Mouse (Mus musculus): ENCODE measurements around the gene Npsr1. TPM values are rescaled to one million over a fixed set of nuclear protein-coding genes. Genes with fewer than 3 reads are reported as not detected.

Gene Npsr1
- total RNA-seq (2022) = not detected

DNA sequence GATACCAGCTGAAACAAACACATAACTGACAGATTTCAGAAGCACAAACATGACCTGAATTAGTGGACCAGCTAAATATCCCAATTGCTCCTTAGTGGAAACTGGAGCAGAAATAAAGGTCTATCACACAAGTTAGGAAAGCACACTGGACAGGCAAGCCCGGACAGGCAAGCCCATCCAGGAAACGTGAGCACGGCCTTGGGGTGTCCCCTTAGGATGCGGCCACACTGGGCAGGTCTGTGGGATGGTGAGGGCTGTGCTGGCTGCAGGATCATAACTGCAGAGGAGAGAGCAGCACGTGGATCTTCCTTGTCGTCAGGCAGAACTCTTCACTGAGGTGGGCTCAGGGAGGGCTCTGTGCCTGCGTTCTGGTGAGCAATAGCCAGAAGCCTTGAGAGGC lies at the start of gene Npsr1:
Gene Npsr1, plus strand, starts transcription at position 301 of the 400 bp plus-strand sequence.
- no peak for DNase-seq (ENCODE audit: low spot score)

DNA sequence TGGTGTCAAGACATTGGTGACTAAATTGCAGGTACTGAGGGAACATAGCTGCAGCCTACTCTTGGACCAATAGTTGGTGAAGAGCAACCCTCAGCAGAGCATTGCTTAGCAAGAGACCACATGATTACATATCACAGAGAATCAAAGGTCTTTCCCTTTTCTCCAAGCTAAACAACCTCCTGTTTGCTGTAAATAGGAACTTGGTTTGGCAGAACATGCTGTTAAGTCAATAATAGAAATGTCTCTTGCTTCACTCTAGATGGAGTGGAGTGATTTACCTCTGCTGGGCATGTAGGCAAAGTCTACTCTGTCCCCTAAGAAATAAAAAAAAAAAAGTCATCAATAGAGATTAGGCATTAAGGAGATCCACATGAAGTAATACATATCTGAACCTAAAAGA lies 46.3 kb upstream of the Npsr1 start:
- no peak for DNase-seq (ENCODE audit: low spot score)

DNA sequence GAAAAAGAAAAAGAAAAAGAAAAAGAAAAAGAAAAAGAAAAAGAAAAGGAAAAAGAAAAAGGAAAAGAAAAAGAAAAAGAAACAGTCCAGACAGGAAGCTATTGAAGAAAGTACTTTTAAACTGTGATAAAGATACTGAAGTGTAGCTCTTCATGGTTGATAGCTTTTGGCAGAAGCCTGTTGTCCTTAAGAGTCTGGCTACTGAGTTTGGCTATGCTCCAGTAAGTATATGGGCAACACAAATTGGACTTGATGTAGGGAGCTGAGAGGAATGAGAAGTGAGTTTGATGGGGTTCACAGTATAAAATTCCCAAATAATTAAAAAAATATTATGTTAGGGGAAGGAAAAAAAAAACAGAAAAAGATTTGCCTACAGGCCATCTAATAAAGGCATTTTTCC lies 34.5 kb upstream of the Npsr1 start:
- no peak for DNase-seq (ENCODE audit: low spot score)

DNA sequence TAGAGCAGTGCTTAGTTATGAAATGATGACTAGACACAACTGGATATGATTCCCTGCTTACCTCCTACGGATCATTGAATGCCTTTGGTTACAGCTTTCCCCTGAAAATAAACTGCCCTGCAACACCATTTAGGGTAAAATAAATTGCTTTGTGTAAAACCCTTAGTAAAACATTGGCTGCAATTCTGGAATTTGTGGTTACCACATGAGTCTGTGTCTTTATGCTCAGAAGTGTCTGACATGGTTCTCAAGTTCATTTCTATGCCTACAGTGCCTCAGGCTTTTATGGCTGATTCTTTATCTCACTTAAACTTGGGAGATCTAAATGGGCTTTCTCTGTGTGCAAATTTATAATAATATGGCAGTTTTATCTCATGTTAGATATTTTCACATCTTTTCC lies 26.1 kb upstream of the Npsr1 start:
- no peak for DNase-seq (ENCODE audit: low spot score)

DNA sequence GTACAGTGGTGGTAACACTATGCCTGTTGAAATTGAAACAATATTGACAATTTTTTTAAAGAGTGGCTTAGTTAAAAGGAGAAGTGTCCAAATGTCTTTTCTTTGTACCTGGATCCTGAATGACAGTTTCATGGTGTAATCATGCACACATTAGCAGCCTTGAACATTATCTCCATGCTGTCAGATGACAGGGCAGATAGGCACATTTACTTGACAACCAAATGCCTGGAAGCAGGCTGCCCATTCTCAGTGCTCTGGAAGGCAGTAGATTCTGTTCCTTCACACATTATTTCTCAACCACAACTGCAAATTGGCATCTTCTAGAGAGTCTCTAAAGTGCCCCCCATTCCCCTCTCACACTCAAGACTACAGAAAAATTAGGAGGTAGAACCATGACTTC lies 20.2 kb upstream of the Npsr1 start:
- no peak for DNase-seq (ENCODE audit: low spot score)

DNA sequence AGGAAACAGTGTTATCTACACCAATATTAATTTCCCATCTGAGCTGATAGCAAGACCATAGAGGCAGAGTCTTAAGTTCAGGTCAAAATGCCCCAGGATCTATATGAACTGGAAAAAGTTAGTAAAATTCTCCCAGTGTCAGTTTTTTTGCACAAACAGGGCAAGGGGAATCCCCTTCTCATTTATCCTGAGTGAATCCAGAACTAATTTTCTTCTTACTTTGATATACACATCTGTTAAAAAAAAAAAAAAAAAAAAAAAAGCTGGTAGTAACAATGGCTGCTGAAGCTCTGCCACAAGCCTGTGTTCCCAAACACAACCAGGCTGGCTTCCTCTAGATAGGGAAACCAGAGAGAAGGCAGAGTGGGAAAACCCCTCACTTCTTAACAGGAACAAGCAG lies 5.9 kb upstream of the Npsr1 start:
- DNase-seq (ENCODE audit: low spot score) = no peak

DNA sequence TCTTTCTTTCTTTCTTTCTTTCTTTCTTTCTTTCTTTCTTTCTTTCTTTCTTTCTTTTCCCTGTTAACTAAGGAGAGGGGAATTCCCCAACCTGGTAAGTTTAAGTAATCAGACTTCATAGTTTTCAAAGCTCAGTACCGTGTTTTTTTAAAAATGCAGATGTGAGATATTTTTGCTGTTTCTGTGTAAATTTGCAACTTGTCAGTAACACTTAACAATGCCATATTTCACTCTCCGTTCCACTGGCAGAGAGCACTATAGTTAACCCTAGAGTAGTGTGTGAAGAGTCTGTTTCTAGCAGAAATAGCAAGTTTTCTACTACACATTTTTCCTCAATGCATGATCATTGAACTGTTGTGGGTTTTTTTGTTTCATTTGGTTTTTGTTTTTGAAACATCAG lies 730 bp downstream of the Npsr1 start:
- DNase-seq (ENCODE audit: low spot score) = no peak

DNA sequence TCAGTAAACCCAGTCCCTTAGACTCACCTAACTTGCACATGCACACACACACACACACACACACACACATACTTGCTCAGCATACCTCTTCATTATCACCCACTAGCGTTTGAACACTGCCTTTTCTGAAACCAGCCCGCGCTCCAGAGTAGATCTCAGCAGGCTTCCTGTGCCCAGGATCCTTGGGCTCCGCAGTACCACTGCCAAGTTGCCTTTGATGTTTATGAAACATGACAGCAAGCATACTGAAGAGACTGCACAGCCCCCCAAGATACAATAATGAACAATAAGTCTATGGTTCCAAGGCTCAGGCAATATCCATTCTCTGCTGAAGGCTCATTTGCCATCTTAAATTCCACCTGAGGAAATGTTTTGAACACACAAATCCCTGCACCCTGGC lies 1.8 kb downstream of the Npsr1 start:
- DNase-seq (ENCODE audit: low spot score) = no peak

DNA sequence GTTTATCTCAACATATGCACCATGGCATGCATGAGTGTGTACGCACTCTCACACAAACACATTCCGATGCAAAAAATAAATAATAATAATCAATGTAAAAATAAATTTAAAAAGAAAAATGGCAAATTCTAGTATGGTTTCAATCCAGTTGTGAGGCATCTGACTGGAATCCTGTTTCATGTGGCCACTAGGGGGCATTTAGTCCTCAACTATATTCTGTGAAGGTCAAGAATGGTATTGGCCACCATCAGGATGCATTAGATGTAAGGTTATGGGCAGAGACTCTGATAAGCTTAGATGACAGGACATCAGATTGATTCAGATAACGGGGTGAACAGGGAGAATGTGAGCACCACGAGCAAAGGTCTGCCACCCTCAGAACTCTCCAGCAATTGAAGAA lies 21.6 kb downstream of the Npsr1 start:
- peak; percentile 7 for DNase-seq (ENCODE audit: low spot score)

DNA sequence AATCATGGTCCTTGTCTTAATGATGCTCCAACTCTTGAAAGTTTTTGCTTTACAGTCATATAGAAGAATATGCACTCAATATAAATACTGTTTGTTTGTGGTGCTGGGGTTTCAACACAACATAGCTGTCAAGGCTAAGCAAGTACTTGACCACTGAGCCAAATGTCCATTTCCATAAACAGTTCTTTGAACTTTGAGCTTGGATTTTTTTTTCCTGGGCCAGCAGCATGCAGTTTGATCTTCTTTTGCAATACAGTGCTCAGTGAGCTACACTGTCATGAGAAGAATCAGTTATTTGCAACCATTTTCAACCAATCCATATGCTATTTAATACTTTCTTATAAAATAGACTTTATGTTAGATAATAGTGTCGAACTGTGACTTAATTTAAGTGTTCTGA lies 35.3 kb downstream of the Npsr1 start:
- no peak for DNase-seq (ENCODE audit: low spot score)

DNA sequence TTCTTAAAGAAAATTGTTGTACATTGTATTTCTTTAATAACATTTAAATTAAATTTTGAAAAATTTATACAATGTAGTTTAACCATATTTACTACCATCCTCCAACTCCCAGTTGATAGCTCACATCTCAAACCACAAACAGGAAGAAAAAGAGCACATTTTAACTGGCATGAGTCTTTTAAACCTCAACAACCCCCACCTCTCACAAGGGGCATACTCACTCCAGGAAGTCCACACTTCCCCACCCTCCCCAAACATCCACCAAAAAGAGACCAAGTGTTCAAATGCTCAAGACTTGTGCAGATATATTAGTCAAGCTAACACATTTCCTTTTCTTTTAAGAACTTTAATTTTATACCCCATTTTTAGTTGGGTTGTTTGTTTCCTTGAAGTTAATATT lies 38.6 kb downstream of the Npsr1 start:
- no peak for DNase-seq (ENCODE audit: low spot score)

DNA sequence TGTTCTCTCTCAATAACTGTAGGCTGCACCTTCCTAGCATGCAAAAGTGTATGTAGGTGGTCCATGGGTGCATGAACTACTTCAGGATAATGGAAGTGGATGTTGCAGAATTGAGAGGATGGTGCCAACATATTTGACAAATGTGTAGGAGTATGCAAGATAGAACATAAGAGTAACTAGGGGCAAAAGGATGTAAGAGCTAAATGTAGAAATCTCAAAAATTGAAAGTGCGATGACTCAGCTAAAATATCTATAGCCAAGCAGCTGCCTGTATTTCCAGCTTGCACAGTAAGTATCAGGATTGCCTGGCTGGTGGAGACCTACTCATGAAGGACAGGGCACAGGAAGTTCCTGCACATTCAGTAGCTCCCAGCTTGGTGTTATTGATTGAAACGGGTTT lies 46.5 kb downstream of the Npsr1 start:
- no peak for DNase-seq (ENCODE audit: low spot score)

DNA sequence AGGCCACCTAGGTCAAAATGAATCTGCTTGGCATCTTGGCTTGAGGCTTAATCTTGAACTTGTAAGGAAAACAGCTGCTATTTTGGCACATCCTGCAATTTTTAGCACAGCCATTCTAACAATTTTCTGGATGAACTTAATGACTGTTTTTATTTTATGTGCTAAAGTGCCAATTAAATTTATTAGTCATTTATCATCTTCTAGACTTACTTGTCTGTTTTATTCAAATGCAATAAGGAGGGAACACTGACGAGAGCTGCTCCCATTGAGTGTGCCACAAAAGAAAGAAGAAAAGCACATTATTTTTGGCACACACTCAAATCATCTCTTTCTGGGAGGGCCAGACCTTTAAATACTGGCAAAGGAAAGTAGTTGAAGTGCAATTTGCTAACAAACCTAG lies 59.4 kb downstream of the Npsr1 start:
- DNase-seq (ENCODE audit: low spot score) = no peak

DNA sequence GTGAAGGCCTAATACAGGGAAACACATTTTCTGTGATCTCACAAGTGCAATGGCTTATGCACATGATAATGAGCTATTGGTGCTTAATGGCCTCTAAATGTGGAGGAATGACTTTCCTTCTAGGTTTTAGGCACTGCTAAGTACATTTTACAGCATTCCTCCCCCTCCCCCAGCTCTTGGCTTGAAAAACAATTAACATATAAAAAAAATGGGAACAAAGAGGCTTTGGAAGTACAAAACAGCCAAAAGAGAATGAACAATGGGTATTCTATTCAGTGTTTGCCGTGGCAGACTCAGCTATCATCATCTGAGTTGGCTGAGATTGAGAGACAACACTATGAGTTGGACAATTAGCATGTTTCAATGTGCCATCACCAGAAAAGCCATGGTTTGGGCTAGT lies 62.6 kb downstream of the Npsr1 start:
- DNase-seq (ENCODE audit: low spot score) = no peak

DNA sequence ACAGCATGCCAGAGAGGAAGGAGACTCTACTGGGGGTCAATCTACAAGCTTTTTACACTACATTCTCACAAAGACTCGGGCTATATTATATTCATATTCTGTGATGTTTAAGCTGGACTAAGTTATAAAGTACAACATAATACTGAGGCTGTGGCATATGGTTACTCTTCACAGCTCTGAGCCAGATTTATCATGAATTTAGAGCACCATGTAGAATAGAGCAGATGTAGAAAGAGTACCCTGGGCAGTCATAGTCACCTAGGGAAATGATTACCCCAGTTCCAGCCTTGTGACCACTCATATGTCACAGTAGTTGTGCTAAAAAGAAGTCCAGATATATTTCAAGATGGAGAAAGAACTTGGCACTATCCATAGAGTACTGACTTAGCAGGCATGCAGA lies 70.7 kb downstream of the Npsr1 start:
- no peak for DNase-seq (ENCODE audit: low spot score)

DNA sequence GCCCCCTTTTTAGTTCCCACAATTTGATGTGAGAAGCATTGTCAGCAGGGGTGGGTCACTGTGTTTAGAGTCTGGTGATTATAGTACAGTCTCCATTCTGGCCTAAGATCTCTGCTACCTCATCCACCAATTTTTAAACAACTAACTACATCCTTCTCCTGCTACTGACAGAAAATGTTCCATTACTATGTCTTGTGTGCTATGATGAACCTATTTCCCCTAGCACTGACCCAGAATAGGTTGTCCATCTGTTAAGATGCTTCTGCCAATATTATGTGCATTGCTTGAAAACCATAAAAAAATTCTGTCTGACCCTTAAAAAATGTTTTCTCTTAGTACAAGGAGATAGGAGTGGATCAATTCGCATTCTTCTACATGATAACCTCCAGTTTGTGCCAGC lies 72.9 kb downstream of the Npsr1 start:
- DNase-seq (ENCODE audit: low spot score) = no peak

DNA sequence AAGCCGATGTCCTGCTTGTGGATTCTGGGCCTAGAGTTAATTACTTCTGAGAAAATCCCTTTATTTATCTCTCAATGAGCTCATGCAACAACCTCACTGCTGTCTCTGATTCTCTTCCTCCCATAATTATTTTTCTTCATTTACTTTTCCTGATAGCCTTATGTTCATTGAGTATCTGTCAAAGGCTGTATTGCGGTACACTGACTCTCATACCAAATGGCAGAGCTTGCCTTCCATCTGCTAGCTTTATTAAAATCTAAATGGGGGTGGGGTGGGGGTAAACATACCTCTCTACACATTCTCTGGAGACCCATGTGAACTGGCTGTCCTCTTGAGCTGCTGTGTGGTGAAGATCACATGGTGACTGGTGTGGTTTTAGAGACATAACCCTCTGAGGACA lies 80.9 kb downstream of the Npsr1 start:
- no peak for DNase-seq (ENCODE audit: low spot score)

DNA sequence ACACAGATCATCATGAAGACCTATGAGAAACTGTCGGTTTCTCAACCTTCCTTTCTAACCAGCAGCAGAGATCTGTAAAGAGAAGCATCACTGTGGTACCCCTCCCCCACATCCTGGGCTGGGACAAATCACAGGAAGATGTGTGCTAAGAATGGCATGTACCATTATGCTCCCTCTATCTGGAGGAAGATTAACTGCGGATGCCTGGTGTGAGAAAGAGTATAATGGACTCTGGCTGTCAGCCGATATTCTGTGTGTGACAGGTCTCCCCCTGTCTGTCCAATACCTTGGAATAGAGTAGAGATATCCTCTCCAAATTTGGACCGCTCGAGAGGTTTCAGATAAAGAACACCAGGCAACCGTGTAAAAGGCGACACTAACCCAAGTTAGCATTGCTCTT lies 83.1 kb downstream of the Npsr1 start:
- no peak for DNase-seq (ENCODE audit: low spot score)

DNA sequence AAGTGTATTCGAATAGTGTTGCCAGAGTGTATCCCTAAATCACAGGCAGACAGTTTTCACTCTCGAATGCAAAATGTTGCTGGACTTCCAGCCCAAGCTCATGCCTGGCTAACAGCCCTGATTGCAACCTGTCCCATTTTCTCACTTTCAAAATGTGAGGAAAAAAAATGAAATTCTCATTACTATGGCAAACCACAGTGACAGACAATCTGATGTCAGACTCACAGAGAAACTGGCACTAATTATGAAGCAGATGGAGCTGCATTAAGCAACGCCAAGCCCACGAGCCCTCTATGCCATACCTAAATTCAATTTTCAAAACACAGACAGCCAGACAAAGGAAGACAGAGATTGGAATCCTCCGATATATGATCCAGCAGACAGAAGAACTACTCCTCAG lies 88.5 kb downstream of the Npsr1 start:
- DNase-seq (ENCODE audit: low spot score) = no peak

DNA sequence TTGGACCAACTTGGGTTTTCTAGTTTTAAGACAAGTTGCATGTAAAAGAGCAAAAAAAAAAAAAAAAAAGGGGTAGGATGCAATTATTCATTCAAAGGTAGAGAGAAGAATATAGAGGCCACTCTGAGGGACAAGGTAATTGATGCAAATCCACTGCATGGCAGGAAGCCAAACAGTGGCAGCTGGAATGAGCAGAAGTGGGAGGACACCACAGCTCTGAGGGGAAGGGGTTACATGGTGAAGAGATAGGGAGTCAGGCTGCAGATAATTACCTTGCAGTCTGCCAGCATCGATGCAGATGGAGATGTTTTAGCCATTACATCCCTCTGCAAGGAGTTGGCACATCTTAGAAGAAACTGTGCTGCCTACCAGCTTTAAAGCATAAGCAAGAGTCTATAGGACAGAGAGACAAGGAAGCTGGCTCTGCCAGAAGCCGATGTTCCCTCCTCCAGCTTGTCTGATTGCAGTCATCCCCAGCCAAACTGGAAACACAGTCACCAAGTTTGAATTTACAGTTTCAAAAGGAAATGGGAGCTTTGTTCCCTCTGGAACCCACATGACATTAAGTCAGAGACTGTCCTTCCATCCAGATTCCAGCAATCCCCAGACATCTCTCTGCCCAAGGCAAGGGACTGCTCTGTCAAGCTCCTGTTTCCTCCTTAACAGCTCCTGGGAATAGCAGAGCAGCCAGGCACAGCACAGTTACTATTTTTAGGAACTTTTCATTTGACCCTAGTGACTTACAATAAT lies 91.9 kb downstream of the Npsr1 start:
- no peak for DNase-seq (ENCODE audit: low spot score)

DNA sequence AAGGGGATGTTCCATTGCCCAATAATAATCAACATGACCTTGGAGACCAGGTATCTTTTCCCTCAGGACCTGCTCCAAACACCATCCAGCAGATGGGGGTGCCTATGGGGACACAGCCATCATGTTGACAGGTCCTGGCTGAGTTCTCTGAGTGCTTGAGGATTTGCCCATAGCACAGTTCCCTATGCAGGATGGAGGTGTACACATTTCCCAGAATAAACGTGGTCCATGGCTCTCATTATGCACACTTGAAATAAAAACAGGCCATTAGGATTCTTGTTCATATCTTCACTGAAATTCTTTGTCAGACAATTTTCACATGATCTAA lies 92.4 kb downstream of the Npsr1 start:
- peak; percentile 0 for DNase-seq (ENCODE audit: low spot score)

DNA sequence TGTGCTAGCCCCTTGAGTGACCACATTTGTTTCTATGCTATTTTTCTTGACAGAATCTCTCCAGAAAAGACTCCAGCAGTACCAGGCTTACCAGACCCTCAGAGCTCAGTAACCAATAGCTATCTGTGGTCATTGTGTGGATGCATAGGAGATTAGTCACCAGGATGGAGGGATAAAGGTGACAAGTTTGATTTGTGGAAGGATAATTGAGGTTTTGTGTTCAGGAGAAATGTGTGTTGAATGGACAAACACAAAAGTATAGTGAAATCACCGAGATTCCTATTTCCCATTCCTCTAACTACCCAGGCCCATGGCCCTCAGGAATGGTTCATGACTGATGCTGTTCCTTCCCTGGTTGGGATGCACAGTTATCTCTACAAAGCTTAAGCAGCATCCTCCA lies 100.5 kb downstream of the Npsr1 start:
- DNase-seq (ENCODE audit: low spot score) = no peak

DNA sequence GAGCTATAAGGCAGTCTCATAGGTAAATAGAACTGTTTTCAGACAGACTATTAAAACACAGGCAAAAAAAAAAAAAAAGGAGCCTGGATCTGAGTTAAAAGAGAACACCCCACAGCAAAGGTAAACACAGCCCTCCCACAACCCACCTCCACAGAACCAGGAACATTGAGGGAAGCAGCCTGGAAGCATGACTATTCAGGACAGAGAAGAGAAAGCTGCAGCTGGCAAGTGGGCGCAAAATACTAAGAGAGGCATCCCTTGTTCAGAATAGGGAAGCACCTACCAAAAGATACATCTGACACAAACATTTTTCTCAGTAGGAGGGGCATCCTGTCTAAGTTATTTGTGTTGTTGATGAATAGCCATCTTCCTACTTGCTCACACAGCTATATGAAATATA lies 113.8 kb downstream of the Npsr1 start:
- DNase-seq (ENCODE audit: low spot score) = no peak

DNA sequence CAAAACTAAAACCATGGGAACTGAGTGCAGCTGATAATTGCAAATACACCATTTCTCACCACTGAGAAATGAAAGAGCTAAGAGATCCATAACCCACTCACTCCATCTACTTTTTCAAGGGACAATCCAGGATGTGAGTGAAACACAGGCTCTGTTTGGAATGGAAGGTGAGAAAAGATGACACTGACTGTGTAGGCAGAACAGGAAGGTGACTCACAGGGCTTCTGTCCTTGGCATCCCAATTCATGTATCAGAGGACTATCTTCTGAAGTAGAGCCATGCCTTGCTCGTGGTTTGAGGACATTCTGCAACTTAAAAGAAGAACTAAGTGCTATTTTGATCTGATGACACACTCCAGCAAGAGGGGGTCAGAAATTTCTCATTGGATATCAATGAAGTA lies 119.9 kb downstream of the Npsr1 start:
- DNase-seq (ENCODE audit: low spot score) = no peak

DNA sequence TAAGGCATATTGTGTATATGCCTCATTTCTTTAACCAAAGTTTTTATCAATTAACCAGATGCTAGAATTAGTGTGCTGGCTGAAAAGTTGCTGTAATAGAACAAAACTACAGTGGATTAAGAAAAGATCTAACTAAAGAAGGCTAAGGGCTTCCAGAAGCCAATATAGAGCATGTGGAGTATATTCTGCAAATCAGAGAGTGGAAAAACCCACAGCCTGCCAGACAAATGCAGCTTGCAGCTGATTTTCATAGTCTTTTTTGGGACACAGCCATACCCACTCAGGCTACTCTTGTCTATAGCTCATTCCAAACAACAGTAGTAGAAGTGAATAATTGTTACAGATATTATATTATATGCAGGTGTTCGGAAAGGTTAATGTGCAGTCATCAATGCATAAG lies 138.7 kb downstream of the Npsr1 start:
- no peak for DNase-seq (ENCODE audit: low spot score)
